Mouse (Mus musculus) testis, adult 2 months (tissue): ENCODE results near the gene Gm5737. TPM values are rescaled to one million over a fixed set of nuclear protein-coding genes. Genes with fewer than 3 reads are reported as not detected.
A peak's percentile ranks its signal among the peaks of the same experiment; 100 is the strongest.

ENCODE experiments used
- H3K27ac ChIP-seq: fragments of 200-500 bp; 2 replicates; pipeline ENCODE4 v1.5.1; 2012; ENCODE audit warnings: low read depth, low read length; ENCODE audit not compliant: control insufficient read depth, insufficient read depth
- H3K27me3 ChIP-seq: fragments of 200-500 bp; 2 replicates; pipeline ENCODE4 v1.6.1; 2012; ENCODE audit warnings: mild to moderate bottlenecking, low read length, moderate library complexity; ENCODE audit not compliant: control insufficient read depth, insufficient read depth
- H3K36me3 ChIP-seq: fragments of 200-500 bp; 2 replicates; pipeline ENCODE4 v1.6.1; 2012; ENCODE audit warnings: mild to moderate bottlenecking, low read length; ENCODE audit not compliant: control insufficient read depth, insufficient read depth
- H3K4me1 ChIP-seq: fragments of 200-500 bp; 2 replicates; pipeline ENCODE4 v1.6.1; 2012; ENCODE audit warnings: low read length; ENCODE audit not compliant: control insufficient read depth, insufficient read depth
- H3K4me3 ChIP-seq: fragments of 200-500 bp; 2 replicates; pipeline ENCODE4 v1.5.1; 2012; ENCODE audit warnings: low read depth, mild to moderate bottlenecking, low read length, moderate library complexity, mixed read lengths; ENCODE audit not compliant: control insufficient read depth
- CTCF ChIP-seq: fragments of 200-500 bp; IDR thresholded peaks from 2 replicates; pipeline ENCODE4 v1.5.1; 2012; ENCODE audit warnings: low read depth, mild to moderate bottlenecking, inconsistent platforms, low read length, moderate library complexity; ENCODE audit not compliant: control insufficient read depth, insufficient read depth, insufficient replicate concordance
- POLR2A ChIP-seq: fragments of 200-500 bp; IDR thresholded peaks from 2 replicates; pipeline ENCODE4 v1.6.1; 2012; ENCODE audit warnings: low read depth, mild to moderate bottlenecking, inconsistent platforms, low read length, moderate library complexity; ENCODE audit not compliant: control insufficient read depth
- polyA plus RNA-seq: library from polyadenylated mRNA; depleted of rRNA; stranded (reverse); fragments of >200 nt; gene quantifications from 2 replicates; pipeline ENCODE4 v1.2.3, GENCODE M21; 2012

Gene Gm5737
- polyA plus RNA-seq, 1 experiment, result 0.16 TPM

DNA sequence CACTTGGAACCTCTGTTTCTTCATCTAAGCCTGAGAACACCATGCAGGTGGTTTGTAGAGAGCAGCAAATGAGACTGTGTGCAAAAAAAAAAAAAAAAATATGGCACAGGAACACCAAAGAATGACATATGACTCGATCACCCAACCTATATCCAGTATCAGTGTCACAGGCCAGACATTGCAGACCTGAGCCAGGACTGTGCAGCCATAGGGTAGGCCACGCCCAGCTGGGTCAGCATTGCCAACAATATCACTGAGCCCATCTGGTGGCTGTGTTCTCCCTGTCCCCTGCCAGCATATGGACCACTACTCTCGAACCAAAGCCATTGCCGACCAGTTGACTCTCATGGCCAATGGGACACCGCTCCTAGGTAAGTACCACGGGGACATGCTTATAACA is 5.4 kb downstream of the Gm5737 start:
- no peaks in the 10 kb centered on the region for H3K36me3 ChIP-seq
- TF ChIP-seq POLR2A, result no peak
- TF ChIP-seq CTCF, result no peak
- no peak overlapping the region for H3K27ac ChIP-seq
- H3K4me3 ChIP-seq, result no peak overlapping the region
- H3K27me3 ChIP-seq, result no peaks in the 10 kb centered on the region
- H3K4me1 ChIP-seq, result no peaks in the 10 kb centered on the region

DNA sequence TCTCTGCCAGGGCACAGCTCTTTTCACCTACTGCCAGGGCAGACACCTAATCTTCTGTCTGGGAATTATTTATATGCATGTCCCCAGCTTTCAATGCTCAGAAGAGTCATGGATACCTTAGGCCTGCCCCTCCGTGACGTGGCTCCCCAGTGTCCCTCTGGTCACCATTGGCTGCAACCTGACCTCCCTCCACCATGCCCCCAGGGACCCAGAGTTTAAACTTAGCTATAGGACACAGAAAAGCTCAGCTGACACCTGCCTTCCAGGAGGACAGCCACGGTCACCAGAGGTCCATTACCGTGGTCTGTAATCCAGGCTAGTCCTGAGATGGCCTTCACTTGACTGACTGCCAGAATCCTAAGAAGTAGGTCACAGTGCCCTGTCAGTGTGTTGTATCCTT is 7.2 kb downstream of the Gm5737 start:
- H3K36me3 ChIP-seq, result no peaks in the 10 kb centered on the region
- H3K4me1 ChIP-seq, result 0 out of 2 replicates have a peak, but pooled peaks cover 2% of the 10 kb centered on the region
- no peak overlapping the region for H3K4me3 ChIP-seq
- H3K27ac ChIP-seq, result no peak overlapping the region
- no peaks in the 10 kb centered on the region for H3K27me3 ChIP-seq
- TF ChIP-seq POLR2A, result no peak
- no peak for TF ChIP-seq CTCF

DNA sequence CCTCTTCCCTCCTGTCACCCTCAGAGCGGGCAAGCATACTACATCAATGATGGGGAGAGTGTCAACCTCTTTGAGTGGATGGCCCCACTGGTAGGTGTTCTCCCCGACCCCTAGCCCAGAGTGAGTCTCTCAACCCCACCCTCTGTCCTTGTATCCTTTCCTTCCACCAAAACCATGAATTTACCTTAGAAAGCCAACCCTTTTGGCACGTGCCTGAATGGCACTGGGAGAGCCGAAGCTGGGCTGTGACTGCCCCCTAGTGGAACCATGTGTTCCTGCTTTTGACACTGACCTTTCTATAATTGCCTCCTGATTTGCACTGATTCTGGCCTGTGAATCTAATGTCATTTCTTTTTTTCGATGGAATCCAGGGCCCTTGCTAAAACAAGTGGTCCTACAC is 11.1 kb downstream of the Gm5737 start:
- Histone ChIP-seq H3K27me3 (no peaks in the 10 kb centered on the region), H3K27ac (no peak overlapping the region), H3K4me1 (0 out of 2 replicates have a peak, but pooled peaks cover 2% of the 10 kb centered on the region), H3K36me3 (no peaks in the 10 kb centered on the region), H3K4me3 (no peak overlapping the region)
- peak; percentile 85; the same call in 1 of the 2 replicates for TF ChIP-seq CTCF
- TF ChIP-seq POLR2A, result no peak

DNA sequence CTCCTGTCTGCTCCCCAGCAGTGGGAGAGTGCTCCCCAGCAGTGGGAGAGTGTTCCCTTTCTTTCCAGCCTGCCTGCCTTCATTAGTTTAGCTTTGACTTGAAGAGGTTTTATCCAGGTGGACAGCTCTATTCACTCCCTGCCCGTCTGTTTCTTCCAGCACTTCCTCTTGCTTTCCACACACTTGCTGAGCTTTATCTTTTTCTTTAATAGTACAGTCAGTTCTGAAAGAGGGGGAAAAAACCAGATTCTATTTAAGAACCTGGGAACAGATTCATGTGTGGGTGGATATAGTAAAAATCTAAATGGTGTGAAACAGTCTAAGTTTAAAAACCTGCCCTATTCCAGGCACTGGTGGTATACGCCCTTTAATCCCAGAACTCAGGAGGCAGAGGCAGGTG is 12.9 kb downstream of the Gm5737 start:
- Histone ChIP-seq H3K4me3 (no peak overlapping the region), H3K27ac (no peak overlapping the region), H3K27me3 (no peaks in the 10 kb centered on the region), H3K4me1 (0 out of 2 replicates have a peak, but pooled peaks cover 2% of the 10 kb centered on the region), H3K36me3 (no peaks in the 10 kb centered on the region)
- TF ChIP-seq CTCF (no peak), POLR2A (no peak)

DNA sequence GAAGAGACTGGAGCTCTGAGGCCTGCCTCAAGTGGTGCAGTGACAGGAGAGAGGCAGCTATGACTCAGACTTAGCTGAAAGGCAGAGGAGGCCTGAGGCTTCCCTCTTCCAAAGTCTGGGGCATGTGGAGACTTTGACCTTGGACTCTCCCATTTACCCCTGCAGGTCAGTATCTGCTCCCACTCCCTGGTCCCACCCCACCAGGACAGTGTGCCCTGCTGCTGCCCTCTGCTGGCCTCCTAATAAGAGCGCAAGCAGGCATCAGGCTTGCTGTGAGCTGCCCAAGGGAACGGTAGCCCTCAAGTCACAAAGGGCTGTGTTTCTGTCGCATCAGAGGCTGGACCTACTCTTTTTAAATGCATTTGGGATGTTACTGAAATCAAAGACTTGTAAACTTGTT is 14.2 kb downstream of the Gm5737 start:
- peaks cover 5% of the 10 kb centered on the region; the same call in 1 of the 2 replicates for H3K4me1 ChIP-seq
- TF ChIP-seq POLR2A (no peak), CTCF (peak; percentile 76)
- H3K36me3 ChIP-seq, result no peaks in the 10 kb centered on the region
- H3K27ac ChIP-seq, result no peak overlapping the region
- H3K4me3 ChIP-seq, result no peak overlapping the region
- no peaks in the 10 kb centered on the region for H3K27me3 ChIP-seq

DNA sequence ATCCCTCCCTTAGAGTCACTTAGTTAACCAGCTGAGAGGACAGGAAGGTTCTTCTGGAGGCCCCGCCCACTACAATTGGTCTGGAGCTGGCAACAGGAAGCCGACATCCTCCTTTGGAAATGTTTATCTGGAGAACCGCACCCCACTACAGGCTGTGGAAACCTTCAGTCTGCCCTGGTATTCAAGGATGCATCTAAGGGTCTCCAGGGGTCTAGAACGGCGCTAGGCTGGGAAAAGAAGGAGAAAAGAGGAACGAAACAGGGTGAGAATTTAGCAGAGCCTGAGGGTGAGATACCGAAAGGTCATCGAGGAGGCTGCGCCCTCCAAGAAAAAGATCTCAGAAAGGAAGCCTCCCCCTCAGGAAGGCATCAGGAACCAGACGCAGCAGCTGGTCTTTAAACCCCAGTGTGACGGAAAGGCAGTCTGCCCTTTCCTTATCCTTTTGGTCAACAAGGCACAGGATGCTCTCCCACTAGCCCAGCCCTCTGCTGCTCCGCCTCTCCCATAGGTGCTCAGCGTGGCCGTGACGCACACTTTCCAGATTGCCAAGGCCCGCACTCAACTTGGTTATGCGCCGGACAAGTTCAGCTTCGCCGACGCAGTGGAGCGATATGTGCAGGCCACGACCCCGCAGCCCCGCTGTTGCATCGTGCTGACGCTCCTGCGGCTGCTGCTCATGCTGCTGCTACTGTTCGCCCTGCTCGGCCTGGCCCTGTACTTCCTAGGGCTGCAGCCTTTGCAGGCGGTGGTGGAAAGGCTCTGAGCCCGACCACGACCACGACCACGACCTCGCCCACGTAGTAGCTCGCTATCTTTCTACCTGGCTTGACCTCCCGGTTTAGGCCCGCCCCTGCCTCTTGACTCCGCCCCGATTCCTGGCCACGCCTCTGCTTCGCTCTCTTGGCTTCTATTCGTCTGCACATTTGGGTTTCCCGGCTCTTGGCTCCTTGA is 18.5 kb downstream of the Gm5737 start:
- TF ChIP-seq CTCF (no peak), POLR2A (no peak)
- H3K27me3 ChIP-seq, result no peaks in the 10 kb centered on the region
- H3K4me1 ChIP-seq, result peaks cover 6% of the 10 kb centered on the region
- peak overlapping the region; percentile 82 for H3K4me3 ChIP-seq
- no peaks in the 10 kb centered on the region for H3K36me3 ChIP-seq
- no peak overlapping the region for H3K27ac ChIP-seq

DNA sequence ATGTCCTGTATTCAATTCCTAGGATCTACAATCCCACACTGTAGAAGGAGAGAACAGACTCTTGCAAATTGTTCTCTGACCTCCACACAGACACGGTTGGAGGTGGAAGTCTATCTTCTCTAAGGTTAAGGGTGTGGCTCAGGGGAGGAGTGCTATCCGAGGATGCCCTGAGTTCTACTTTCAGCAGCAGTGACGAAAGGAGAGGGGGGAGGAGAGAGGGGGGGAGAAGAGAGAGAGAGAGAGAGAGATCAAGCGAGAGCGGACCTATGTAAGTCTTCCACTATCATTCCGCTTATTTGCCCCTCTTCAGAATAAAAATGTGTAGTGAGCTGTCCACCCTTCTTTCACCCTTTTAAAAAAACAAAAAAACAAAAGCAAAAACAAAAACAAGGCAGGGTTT is 22.3 kb downstream of the Gm5737 start:
- H3K4me1 ChIP-seq, result peaks cover 9% of the 10 kb centered on the region
- H3K27me3 ChIP-seq, result no peaks in the 10 kb centered on the region
- no peak overlapping the region for H3K27ac ChIP-seq
- no peak overlapping the region; the same call in 1 of the 2 replicates for H3K4me3 ChIP-seq
- TF ChIP-seq CTCF (no peak), POLR2A (no peak)
- H3K36me3 ChIP-seq, result no peaks in the 10 kb centered on the region
